Mouse (Mus musculus) E14TG2a.4 (cell line): ENCODE data around the gene Car15.

Source experiments
- H3K27me3 ChIP-seq: 2 replicates; pipeline ENCODE4 v1.6.1; 2014; ENCODE audit warnings: low read length, control low read depth; ENCODE audit not compliant: insufficient read depth
- H3K36me3 ChIP-seq: 2 replicates; pipeline ENCODE4 v1.6.1; 2014; ENCODE audit warnings: low read length, control low read depth; ENCODE audit not compliant: insufficient read depth
- H3K4me1 ChIP-seq: replicated peaks from 2 replicates; pipeline ENCODE4 v1.6.1; 2014; ENCODE audit warnings: low read depth, low read length, control low read depth
- H3K4me3 ChIP-seq: replicated peaks from 2 replicates; pipeline ENCODE4 v1.5.1; 2014; ENCODE audit warnings: mild to moderate bottlenecking, low read length
- H3K9me3 ChIP-seq: 2 replicates; pipeline ENCODE4 v1.6.1; 2014; ENCODE audit warnings: low read length, control low read depth
- CTCF ChIP-seq: conservative IDR thresholded peaks from 2 replicates; pipeline ENCODE4 v1.5.1; 2014; ENCODE audit warnings: low read length
- NANOG ChIP-seq: IDR thresholded peaks from 2 replicates; pipeline ENCODE4 v1.6.1; 2014; ENCODE audit warnings: borderline replicate concordance, low read length, mixed read lengths
- POU5F1 ChIP-seq: IDR thresholded peaks from 2 replicates; pipeline ENCODE4 v1.6.1; 2014; ENCODE audit warnings: low read length, borderline replicate concordance

Car15 gene

DNA sequence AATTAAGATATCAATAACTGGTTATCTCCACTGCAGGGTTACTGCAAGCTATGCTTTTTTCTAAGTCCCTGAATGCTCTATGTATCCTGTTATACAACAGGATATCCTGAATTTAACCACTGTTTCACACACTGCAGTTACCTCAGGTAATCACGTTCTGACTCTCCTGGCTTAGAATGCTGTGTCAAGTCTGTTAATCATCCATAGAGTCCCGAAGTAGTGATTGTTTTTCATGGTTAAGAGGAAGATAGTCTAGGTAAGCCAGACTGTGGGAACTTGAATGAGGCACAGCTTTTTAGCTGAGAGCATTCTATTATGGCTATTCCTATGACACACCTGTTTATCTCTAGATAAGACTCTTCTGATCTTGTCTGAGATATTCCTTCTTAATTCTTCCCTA, 27.1 kb upstream of the Car15 start:
- Histone ChIP-seq H3K27me3 (no peaks in the 10 kb centered on the region), H3K36me3 (peaks cover 60% of the 10 kb centered on the region), H3K4me1 (peaks cover 22% of the 10 kb centered on the region), H3K4me3 (no peak overlapping the region), H3K9me3 (no peaks in the 10 kb centered on the region)
- no peak for TF ChIP-seq NANOG
- TF ChIP-seq POU5F1: no peak
- no peak for TF ChIP-seq CTCF

DNA sequence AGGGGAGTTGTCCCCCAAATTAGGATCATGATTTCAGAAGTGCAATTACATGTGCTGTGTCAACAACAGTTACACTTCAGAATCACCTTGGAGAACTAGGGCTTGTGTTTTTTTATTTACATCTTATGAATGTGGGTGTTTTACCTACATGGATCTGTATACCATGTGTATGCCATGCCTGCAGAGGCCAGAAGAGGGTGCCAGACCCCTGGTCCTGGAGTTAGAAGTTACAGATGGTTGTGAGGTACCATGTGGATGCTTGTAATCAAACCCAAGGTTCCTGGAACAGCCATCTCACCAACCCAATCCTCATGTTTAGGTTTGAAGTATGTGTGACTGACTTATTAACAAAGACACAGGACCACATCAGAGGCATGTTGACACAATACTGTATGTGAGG, 20.4 kb upstream of the Car15 start:
- no peak overlapping the region for H3K4me3 ChIP-seq
- peaks cover 10% of the 10 kb centered on the region; the same call in 1 of the 2 replicates for H3K4me1 ChIP-seq
- no peaks in the 10 kb centered on the region for H3K9me3 ChIP-seq
- H3K36me3 ChIP-seq: peaks cover 87% of the 10 kb centered on the region
- H3K27me3 ChIP-seq: no peaks in the 10 kb centered on the region
- no peak for TF ChIP-seq NANOG
- TF ChIP-seq CTCF: peak; percentile 58
- TF ChIP-seq POU5F1: no peak

DNA sequence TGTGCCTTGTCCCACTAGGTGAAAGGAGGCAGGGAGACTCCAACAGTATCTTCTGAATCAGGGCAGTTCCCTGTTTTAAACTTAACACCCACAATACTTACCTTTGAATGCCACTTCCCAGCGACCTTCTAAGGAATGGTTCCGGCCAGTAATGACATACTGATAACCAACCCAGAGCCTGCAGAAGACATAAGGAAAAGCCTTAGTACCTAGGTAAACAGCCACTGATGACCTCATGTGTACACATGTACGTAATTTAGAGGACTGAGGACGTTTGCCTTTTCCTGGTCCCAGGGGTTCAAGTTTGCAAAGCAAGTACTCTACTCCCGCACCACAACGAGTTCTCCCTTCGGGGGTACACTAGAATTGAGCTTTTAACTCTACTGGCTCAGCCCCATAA, 19.0 kb upstream of the Car15 start:
- H3K27me3 ChIP-seq: no peaks in the 10 kb centered on the region
- H3K4me3 ChIP-seq: no peak overlapping the region
- TF ChIP-seq NANOG (no peak), POU5F1 (no peak), CTCF (no peak)
- H3K9me3 ChIP-seq: no peaks in the 10 kb centered on the region
- H3K36me3 ChIP-seq: peaks cover 94% of the 10 kb centered on the region
- peaks cover 3% of the 10 kb centered on the region; the same call in 1 of the 2 replicates for H3K4me1 ChIP-seq

DNA sequence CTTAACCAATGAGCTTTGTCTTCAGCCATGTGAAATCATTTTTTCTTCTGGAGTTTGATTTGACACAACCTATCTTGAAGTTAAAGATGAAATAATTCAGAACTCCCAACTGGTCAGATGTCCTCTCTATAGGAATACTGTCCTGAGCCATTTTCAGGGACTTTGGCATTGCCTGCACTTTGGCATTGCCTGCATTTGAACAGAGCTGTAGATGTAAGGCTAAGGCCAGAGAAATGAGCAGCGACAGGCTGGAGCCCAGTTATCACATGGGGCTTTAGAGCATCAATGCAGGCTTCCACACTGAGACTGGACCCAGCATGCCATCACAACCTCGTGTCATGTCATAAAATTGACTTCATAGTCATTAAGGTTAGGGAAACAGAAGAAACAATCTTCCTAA, 15.1 kb upstream of the Car15 start:
- no peaks in the 10 kb centered on the region for H3K27me3 ChIP-seq
- no peaks in the 10 kb centered on the region for H3K4me1 ChIP-seq
- H3K36me3 ChIP-seq: peaks cover 93% of the 10 kb centered on the region
- H3K4me3 ChIP-seq: no peak overlapping the region
- TF ChIP-seq POU5F1 (no peak), NANOG (no peak), CTCF (no peak)
- H3K9me3 ChIP-seq: peaks cover 5% of the 10 kb centered on the region

DNA sequence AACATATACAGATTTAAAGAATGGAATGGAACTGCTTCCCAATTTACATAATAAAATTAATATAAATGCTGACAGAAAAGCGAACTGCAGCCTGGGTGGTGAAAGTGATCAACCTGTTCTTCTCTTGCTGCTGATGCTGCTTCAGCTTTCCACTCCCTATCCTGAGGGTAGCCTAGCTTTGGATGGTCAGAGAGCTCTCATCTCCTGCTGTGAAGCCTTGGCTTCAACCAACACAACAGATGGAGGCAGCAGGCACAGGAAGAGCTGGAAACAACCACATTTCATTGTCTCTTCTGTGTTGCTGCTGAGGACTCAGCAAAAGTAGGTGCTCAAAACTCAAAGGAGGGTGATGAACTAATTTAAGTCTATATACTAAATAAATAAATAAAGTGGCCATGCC, 13.7 kb upstream of the Car15 start:
- Histone ChIP-seq H3K4me3 (no peak overlapping the region), H3K27me3 (no peaks in the 10 kb centered on the region), H3K4me1 (no peaks in the 10 kb centered on the region), H3K9me3 (peaks cover 5% of the 10 kb centered on the region), H3K36me3 (peaks cover 93% of the 10 kb centered on the region)
- TF ChIP-seq POU5F1: no peak
- no peak for TF ChIP-seq NANOG
- no peak for TF ChIP-seq CTCF

DNA sequence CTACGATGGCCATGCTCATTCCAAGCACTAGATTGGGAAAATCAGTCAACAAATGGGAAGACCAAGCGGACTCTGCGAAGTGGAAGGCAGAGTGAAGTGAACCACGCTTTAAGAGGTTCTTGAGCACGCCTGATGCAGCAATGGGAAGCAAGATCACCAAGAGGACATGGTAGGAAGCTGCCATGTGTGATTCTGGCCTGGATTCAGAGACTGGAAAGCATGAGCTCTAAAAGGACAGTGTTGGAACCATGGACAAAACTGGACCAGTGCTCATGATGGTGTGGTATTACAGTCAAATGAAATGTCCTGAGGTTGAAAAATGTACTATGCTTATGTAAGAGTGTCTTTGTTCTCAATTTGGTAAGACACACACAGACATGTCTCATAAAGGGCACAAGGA, 13.2 kb upstream of the Car15 start:
- Histone ChIP-seq H3K4me3 (no peak overlapping the region), H3K4me1 (no peaks in the 10 kb centered on the region), H3K27me3 (no peaks in the 10 kb centered on the region), H3K36me3 (peaks cover 93% of the 10 kb centered on the region), H3K9me3 (peaks cover 5% of the 10 kb centered on the region)
- TF ChIP-seq POU5F1 (no peak), NANOG (no peak), CTCF (no peak)

- H3K9me3 ChIP-seq: peaks cover 5% of the 10 kb centered on the region
- TF ChIP-seq POU5F1 (no peak), CTCF (no peak), NANOG (no peak)
- 0 out of 2 replicates have a peak, but pooled peaks cover 3% of the 10 kb centered on the region for H3K4me1 ChIP-seq
Observed at GRCm38 (mm10) chr16:17849486-17849885, 11.3 kb upstream of the Car15 start.

DNA sequence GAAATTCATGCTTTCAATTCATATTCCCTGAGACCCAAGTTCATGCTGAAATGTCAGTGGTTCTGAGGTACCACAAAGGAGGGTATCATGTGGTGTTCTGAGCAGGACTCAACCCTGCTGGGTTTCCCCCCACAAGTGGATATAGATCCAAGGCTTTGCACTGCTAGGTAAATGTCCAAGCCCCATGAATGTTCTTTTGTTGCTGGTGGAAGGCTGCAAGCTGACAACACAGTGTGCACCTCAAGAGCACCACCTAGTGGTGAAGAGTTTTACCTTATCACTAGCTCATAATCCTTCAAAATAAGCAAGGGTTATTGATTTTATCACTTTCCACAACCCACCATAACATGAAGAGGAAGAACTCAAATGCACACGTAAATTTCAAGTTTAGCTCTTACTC, 10.8 kb upstream of the Car15 start:
- no peak for TF ChIP-seq NANOG
- no peak for TF ChIP-seq POU5F1
- peak; percentile 71 for TF ChIP-seq CTCF

More at GRCm38 (mm10) chr16:17849486-17849885, 11.3 kb upstream of the Car15 start:
- H3K27me3 ChIP-seq: no peaks in the 10 kb centered on the region
- H3K4me3 ChIP-seq: no peak overlapping the region
- H3K36me3 ChIP-seq: peaks cover 95% of the 10 kb centered on the region

GRCm38 (mm10) chr16:17848431-17848830, 10.3 kb upstream of the Car15 start:
- H3K36me3 ChIP-seq: peaks cover 96% of the 10 kb centered on the region
- peaks cover 5% of the 10 kb centered on the region for H3K9me3 ChIP-seq
- no peak overlapping the region for H3K4me3 ChIP-seq
- 0 out of 2 replicates have a peak, but pooled peaks cover 3% of the 10 kb centered on the region for H3K4me1 ChIP-seq
- TF ChIP-seq CTCF (no peak), NANOG (no peak), POU5F1 (no peak)
- H3K27me3 ChIP-seq: no peaks in the 10 kb centered on the region

More for the DNA sequence above, 10.8 kb upstream of the Car15 start:
- Histone ChIP-seq H3K9me3 (peaks cover 5% of the 10 kb centered on the region), H3K27me3 (no peaks in the 10 kb centered on the region), H3K36me3 (peaks cover 95% of the 10 kb centered on the region), H3K4me3 (no peak overlapping the region), H3K4me1 (0 out of 2 replicates have a peak, but pooled peaks cover 3% of the 10 kb centered on the region)
